Mouse (Mus musculus) forebrain, embryonic 11.5 days (tissue): ENCODE measurements at regions not wholly inside any gene's neighbourhood (a gene's known extent, or its start where the extent isn't known, plus 50 kb on each side); places are given as distances from the start of the nearest gene placed in this dataset.

ENCODE experiments used
- ATAC-seq: fragments of 200-750 bp; cut with Nextera tagmentation; replicated peaks from 2 replicates; pipeline ENCODE4 v1.8.0; 2017; ENCODE audit warnings: moderate TSS enrichment; ENCODE audit not compliant: low FRiP score
- DNase-seq: peaks from one replicate; pipeline ENCODE4 v3.0.0-alpha.2; 2017; ENCODE audit warnings: low spot score
- H3K27ac ChIP-seq: fragments of 300-500 bp; sonication (generic); 2 replicates; pipeline ENCODE4 v1.5.1; 2014; ENCODE audit warnings: low read depth, low read length
- H3K27me3 ChIP-seq: fragments of 300-500 bp; sonication (generic); 2 replicates; pipeline ENCODE4 v1.6.1; 2014; ENCODE audit warnings: mild to moderate bottlenecking, low read length, mixed read lengths; ENCODE audit not compliant: control insufficient read depth, insufficient read depth
- H3K36me3 ChIP-seq: fragments of 300-500 bp; sonication (generic); 2 replicates; pipeline ENCODE4 v1.6.1; 2014; ENCODE audit warnings: mild to moderate bottlenecking, low read length, moderate library complexity, mixed read lengths; ENCODE audit not compliant: control insufficient read depth, insufficient read depth
- H3K4me1 ChIP-seq: fragments of 300-500 bp; sonication (generic); replicated peaks from 2 replicates; pipeline ENCODE4 v1.6.1; 2014; ENCODE audit warnings: low read length, mixed read lengths; ENCODE audit not compliant: control insufficient read depth, insufficient read depth
- H3K4me2 ChIP-seq: fragments of 300-500 bp; sonication (generic); 2 replicates; pipeline ENCODE4 v1.6.1; 2014; ENCODE audit warnings: low read depth, mild to moderate bottlenecking, low read length, moderate library complexity, mixed read lengths; ENCODE audit not compliant: severe bottlenecking
- H3K4me3 ChIP-seq: fragments of 300-500 bp; sonication (generic); 2 replicates; pipeline ENCODE4 v1.5.1; 2014; ENCODE audit warnings: low read depth, low read length
- H3K9ac ChIP-seq: fragments of 300-500 bp; sonication (generic); 2 replicates; pipeline ENCODE4 v1.6.1; 2014; ENCODE audit warnings: low read length
- H3K9me3 ChIP-seq: fragments of 300-500 bp; sonication (generic); 2 replicates; pipeline ENCODE4 v1.6.1; 2016; ENCODE audit warnings: low read length, mixed read lengths; ENCODE audit not compliant: control insufficient read depth
- WGBS: fragments of 180-500 bp; shearing (Covaris S2); extraction: QIAGEN DNeasy Blood & Tissue Kit; methylation state at CpG from one replicate; pipeline ENCODE4 v1.1.7; 2014; 5-methylcytosine and 5-hydroxymethylcytosine counted together

DNA sequence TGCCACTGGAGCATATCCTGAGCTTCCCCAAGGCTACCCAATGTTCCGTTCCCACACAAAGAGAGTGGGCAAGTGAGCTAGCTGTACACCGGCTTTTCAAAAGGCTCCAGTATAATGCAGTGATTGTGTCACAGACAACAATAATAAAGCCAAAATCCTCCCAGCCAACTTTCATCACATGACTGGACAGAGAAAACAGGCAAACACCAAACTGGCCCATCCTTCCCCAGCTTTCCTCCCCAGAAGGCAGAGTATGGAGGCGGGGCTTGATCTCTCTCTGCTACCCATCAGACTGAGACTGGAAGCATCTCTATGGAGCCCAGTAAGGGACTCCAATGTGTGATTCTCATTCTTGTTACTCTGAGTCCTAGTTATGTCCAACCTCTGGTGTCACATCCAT, 52.8 kb upstream of the Ncam1 start:
- H3K36me3 ChIP-seq: no peaks in the 10 kb centered on the region
- H3K9ac ChIP-seq: no peak overlapping the region
- H3K4me1 ChIP-seq: peaks cover 7% of the 10 kb centered on the region; the same call in 1 of the 2 replicates
- H3K9me3 ChIP-seq: no peaks in the 10 kb centered on the region
- 79% methylated on average over 3 of the region's 3 CpGs for WGBS
- H3K27me3 ChIP-seq: no peaks in the 10 kb centered on the region
- no peak overlapping the region for H3K4me2 ChIP-seq
- H3K27ac ChIP-seq: no peak overlapping the region
- DNase-seq (no peak), ATAC-seq (no peak)
- H3K4me3 ChIP-seq: no peak overlapping the region

DNA sequence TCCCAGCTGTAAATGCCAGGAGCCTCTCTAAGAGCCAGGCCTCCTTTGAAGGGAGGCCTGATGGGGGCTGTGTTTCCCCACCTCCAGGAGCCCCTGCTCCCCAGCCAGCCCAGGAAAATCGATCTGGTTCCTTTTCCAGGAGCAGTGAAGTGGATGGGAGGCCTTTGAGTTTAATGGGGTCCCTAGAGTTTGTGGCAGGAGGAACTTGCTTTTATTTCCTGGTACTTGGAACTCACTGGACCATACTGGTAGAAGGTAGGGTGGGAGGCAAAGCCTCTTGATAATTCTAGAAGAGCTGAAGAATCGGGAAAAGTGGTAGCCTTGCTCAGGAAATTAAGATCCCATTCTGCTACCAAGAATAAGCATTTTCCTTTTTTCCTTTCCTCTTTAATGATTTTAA, 50.7 kb upstream of the Ncam1 start:
- Histone ChIP-seq H3K27ac (no peak overlapping the region), H3K36me3 (no peaks in the 10 kb centered on the region), H3K4me2 (no peak overlapping the region), H3K9me3 (no peaks in the 10 kb centered on the region), H3K9ac (no peak overlapping the region), H3K4me1 (peaks cover 7% of the 10 kb centered on the region; the same call in 1 of the 2 replicates), H3K4me3 (no peak overlapping the region), H3K27me3 (no peaks in the 10 kb centered on the region)
- 30% methylated on average over 2 of the region's 2 CpGs for WGBS
- DNase-seq: no peak
- ATAC-seq: no peak

DNA sequence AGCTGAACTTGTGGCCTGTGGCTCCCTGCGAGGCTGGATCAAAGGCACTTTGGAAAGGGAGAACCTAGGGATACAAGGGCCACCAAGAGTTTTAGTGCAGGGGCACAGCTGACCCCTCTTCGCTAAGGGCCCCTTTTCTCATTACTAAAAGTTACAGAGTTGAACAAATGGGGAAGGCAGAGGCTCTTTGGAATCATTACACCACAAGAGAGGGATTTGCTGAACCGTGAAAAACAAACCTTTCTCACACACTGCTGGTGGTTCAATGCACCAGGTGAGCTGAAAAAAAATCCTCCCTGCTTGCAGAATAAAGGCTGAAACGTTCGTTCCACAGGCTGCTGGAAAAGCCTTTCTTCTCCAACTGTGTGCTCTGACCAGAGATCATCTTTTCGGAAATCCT, 50.2 kb upstream of the Ncam1 start:
- Histone ChIP-seq H3K4me1 (peaks cover 7% of the 10 kb centered on the region; the same call in 1 of the 2 replicates), H3K9ac (no peak overlapping the region), H3K9me3 (no peaks in the 10 kb centered on the region), H3K4me3 (no peak overlapping the region), H3K4me2 (no peak overlapping the region), H3K27ac (no peak overlapping the region), H3K27me3 (no peaks in the 10 kb centered on the region), H3K36me3 (no peaks in the 10 kb centered on the region)
- ATAC-seq (no peak), DNase-seq (no peak)
- 4% methylated on average over 6 of the region's 6 CpGs for WGBS
